Mouse (Mus musculus) midbrain, embryonic 13.5 days (tissue): ENCODE measurements around the gene Frs2. TPM values are rescaled to one million over a fixed set of nuclear protein-coding genes. Genes with fewer than 3 reads are reported as not detected.
"Not testable (repeated sequence)": the region's sequence is repeated elsewhere in the genome, so short reads cannot be mapped to it uniquely, and the experiment has no call there.

Source experiments
- ATAC-seq: fragments of 200-750 bp; cut with Nextera tagmentation; 2 replicates; pipeline ENCODE4 v1.8.0; 2017; ENCODE audit warnings: mild to moderate bottlenecking, moderate TSS enrichment, moderate library complexity
- H3K27ac ChIP-seq: fragments of 300-500 bp; sonication (generic); 2 replicates; pipeline ENCODE4 v1.5.1; 2015; ENCODE audit warnings: inconsistent platforms, mild to moderate bottlenecking, moderate library complexity
- H3K27me3 ChIP-seq: fragments of 300-500 bp; sonication (generic); 2 replicates; pipeline ENCODE4 v1.6.1; 2015; ENCODE audit warnings: mild to moderate bottlenecking, inconsistent platforms
- H3K36me3 ChIP-seq: fragments of 300-500 bp; sonication (generic); 2 replicates; pipeline ENCODE4 v1.6.1; 2015; ENCODE audit warnings: mild to moderate bottlenecking, inconsistent platforms
- H3K4me1 ChIP-seq: fragments of 300-500 bp; sonication (generic); replicated peaks from 2 replicates; pipeline ENCODE4 v1.6.1; 2015; ENCODE audit warnings: inconsistent platforms
- H3K4me2 ChIP-seq: fragments of 300-500 bp; sonication (generic); replicated peaks from 2 replicates; pipeline ENCODE4 v1.6.1; 2015; ENCODE audit warnings: moderate library complexity, mild to moderate bottlenecking, inconsistent platforms
- H3K4me3 ChIP-seq: fragments of 300-500 bp; sonication (generic); replicated peaks from 2 replicates; pipeline ENCODE4 v1.5.1; 2015; ENCODE audit warnings: mild to moderate bottlenecking, inconsistent platforms
- H3K9ac ChIP-seq: fragments of 300-500 bp; sonication (generic); replicated peaks from 2 replicates; pipeline ENCODE4 v1.6.1; 2015; ENCODE audit warnings: mild to moderate bottlenecking, inconsistent platforms
- H3K9me3 ChIP-seq: fragments of 300-500 bp; sonication (generic); 2 replicates; pipeline ENCODE4 v1.6.1; 2016; ENCODE audit warnings: mild to moderate bottlenecking, inconsistent platforms
- WGBS: fragments of 180-500 bp; shearing (Covaris S2); methylation state at CpG from one replicate; pipeline ENCODE4 v1.1.7; 2015; 5-methylcytosine and 5-hydroxymethylcytosine counted together
- polyA plus RNA-seq: library from polyadenylated mRNA; unstranded; fragments of >200 nt; fragmentation: Nextera tagmentation; extraction: Ambion mirVana; gene quantifications from 2 replicates; pipeline ENCODE4 v1.2.1, GENCODE M21; 2015

The Frs2 gene
- polyA plus RNA-seq, 1 experiment from 2014 or later = 19.0 TPM

GRCm38 (mm10) chr10:117145546-117146265, 2.6 kb downstream of the Frs2 start:
- Histone ChIP-seq H3K4me3 (no peak overlapping the region), H3K4me2 (no peak overlapping the region), H3K27me3 (peaks cover 12% of the 10 kb centered on the region; the same call in 1 of the 2 replicates), H3K9me3 (no peaks in the 10 kb centered on the region), H3K4me1 (peaks cover 44% of the 10 kb centered on the region), H3K9ac (no peak overlapping the region), H3K27ac (no peak overlapping the region), H3K36me3 (no peaks in the 10 kb centered on the region)
- ATAC-seq = no peak
- 86% methylated on average over 8 of the region's 8 CpGs for WGBS

- Histone ChIP-seq H3K27ac (no peak overlapping the region), H3K36me3 (no peaks in the 10 kb centered on the region), H3K9ac (no peak overlapping the region), H3K4me1 (peaks cover 37% of the 10 kb centered on the region), H3K27me3 (peaks cover 6% of the 10 kb centered on the region; the same call in 1 of the 2 replicates), H3K4me2 (no peak overlapping the region), H3K9me3 (no peaks in the 10 kb centered on the region), H3K4me3 (no peak overlapping the region)
- 81% methylated on average over 6 of the region's 6 CpGs for WGBS
- no peak for ATAC-seq
Measured at GRCm38 (mm10) chr10:117144628-117145027, 3.7 kb downstream of the Frs2 start.

GRCm38 (mm10) chr10:117144071-117144470, 4.3 kb downstream of the Frs2 start:
- ATAC-seq = no peak
- 91% methylated on average over 4 of the region's 4 CpGs for WGBS
- Histone ChIP-seq H3K9ac (no peak overlapping the region), H3K27me3 (peaks cover under 1% of the 10 kb centered on the region; the same call in 1 of the 2 replicates), H3K4me2 (no peak overlapping the region), H3K4me1 (peaks cover 31% of the 10 kb centered on the region), H3K36me3 (no peaks in the 10 kb centered on the region), H3K4me3 (no peak overlapping the region), H3K27ac (no peak overlapping the region), H3K9me3 (no peaks in the 10 kb centered on the region)

- Histone ChIP-seq H3K9me3 (no peaks in the 10 kb centered on the region), H3K4me3 (no peak overlapping the region), H3K27me3 (no peaks in the 10 kb centered on the region), H3K36me3 (no peaks in the 10 kb centered on the region), H3K4me1 (peaks cover 29% of the 10 kb centered on the region), H3K9ac (no peak overlapping the region), H3K27ac (no peak overlapping the region), H3K4me2 (no peak overlapping the region)
- WGBS = 92% methylated on average over 2 of the region's 2 CpGs
- no peak for ATAC-seq
Measured at GRCm38 (mm10) chr10:117143311-117143710, 5.0 kb downstream of the Frs2 start.

GRCm38 (mm10) chr10:117141939-117142552, 6.3 kb downstream of the Frs2 start:
- no peak overlapping the region for H3K4me2 ChIP-seq
- no peaks in the 10 kb centered on the region for H3K9me3 ChIP-seq
- no peaks in the 10 kb centered on the region for H3K36me3 ChIP-seq
- no peak overlapping the region for H3K9ac ChIP-seq
- no peak overlapping the region for H3K27ac ChIP-seq
- no peak for ATAC-seq
- H3K4me3 ChIP-seq = no peak overlapping the region
- H3K27me3 ChIP-seq = no peaks in the 10 kb centered on the region
- H3K4me1 ChIP-seq = peaks cover 22% of the 10 kb centered on the region
- 52% methylated on average over 7 of the region's 7 CpGs for WGBS

- ATAC-seq, H3K27me3 ChIP-seq, H3K27ac ChIP-seq, H3K4me2 ChIP-seq, H3K9ac ChIP-seq, H3K36me3 ChIP-seq, H3K4me3 ChIP-seq, H3K4me1 ChIP-seq, H3K9me3 ChIP-seq: not testable (repeated sequence)
- 87% methylated on average over 5 of the region's 5 CpGs for WGBS
Measured at GRCm38 (mm10) chr10:117131506-117131905, 16.8 kb downstream of the Frs2 start.

GRCm38 (mm10) chr10:117130037-117130436, 18.3 kb downstream of the Frs2 start:
- no peak overlapping the region for H3K27ac ChIP-seq
- peaks cover 8% of the 10 kb centered on the region; the same call in 1 of the 2 replicates for H3K36me3 ChIP-seq
- H3K4me2 ChIP-seq = no peak overlapping the region
- peaks cover 8% of the 10 kb centered on the region; the same call in 1 of the 2 replicates for H3K4me1 ChIP-seq
- H3K9ac ChIP-seq = no peak overlapping the region
- 95% methylated on average over 6 of the region's 6 CpGs for WGBS
- H3K9me3 ChIP-seq = no peaks in the 10 kb centered on the region
- H3K4me3 ChIP-seq = no peak overlapping the region
- no peaks in the 10 kb centered on the region for H3K27me3 ChIP-seq
- no peak for ATAC-seq

GRCm38 (mm10) chr10:117128693-117129092, 19.6 kb downstream of the Frs2 start:
- Histone ChIP-seq H3K9ac (no peak overlapping the region), H3K4me2 (no peak overlapping the region), H3K9me3 (no peaks in the 10 kb centered on the region), H3K4me1 (peaks cover 4% of the 10 kb centered on the region; the same call in 1 of the 2 replicates), H3K27ac (no peak overlapping the region), H3K27me3 (no peaks in the 10 kb centered on the region), H3K36me3 (peaks cover 8% of the 10 kb centered on the region; the same call in 1 of the 2 replicates), H3K4me3 (no peak overlapping the region)
- no peak for ATAC-seq
- WGBS = 92% methylated on average over 2 of the region's 2 CpGs

- H3K9ac ChIP-seq = no peak overlapping the region
- no peak overlapping the region for H3K4me3 ChIP-seq
- 0 out of 2 replicates have a peak, but pooled peaks cover 3% of the 10 kb centered on the region for H3K4me1 ChIP-seq
- no peaks in the 10 kb centered on the region for H3K9me3 ChIP-seq
- H3K36me3 ChIP-seq = peaks cover 8% of the 10 kb centered on the region; the same call in 1 of the 2 replicates
- whole genome bisulfite sequencing = 83% methylated on average over 2 of the region's 2 CpGs
- H3K27me3 ChIP-seq = no peaks in the 10 kb centered on the region
- ATAC-seq = no peak
- H3K4me2 ChIP-seq = no peak overlapping the region
- no peak overlapping the region for H3K27ac ChIP-seq
Measured at GRCm38 (mm10) chr10:117127480-117127879, 20.9 kb downstream of the Frs2 start.

- Histone ChIP-seq H3K4me3 (no peak overlapping the region), H3K4me1 (0 out of 2 replicates have a peak, but pooled peaks cover 3% of the 10 kb centered on the region), H3K27ac (no peak overlapping the region), H3K9me3 (no peaks in the 10 kb centered on the region), H3K27me3 (no peaks in the 10 kb centered on the region), H3K4me2 (no peak overlapping the region), H3K36me3 (0 out of 2 replicates have a peak, but pooled peaks cover under 1% of the 10 kb centered on the region), H3K9ac (no peak overlapping the region)
- ATAC-seq = no peak
- 93% methylated on average over 1 of the region's 1 CpGs for WGBS
Measured at GRCm38 (mm10) chr10:117126719-117127118, 21.6 kb downstream of the Frs2 start.

GRCm38 (mm10) chr10:117126233-117126632, 22.1 kb downstream of the Frs2 start:
- Histone ChIP-seq H3K4me2 (no peak overlapping the region), H3K9ac (no peak overlapping the region), H3K27ac (no peak overlapping the region), H3K4me1 (0 out of 2 replicates have a peak, but pooled peaks cover 3% of the 10 kb centered on the region), H3K36me3 (no peaks in the 10 kb centered on the region), H3K27me3 (no peaks in the 10 kb centered on the region), H3K9me3 (no peaks in the 10 kb centered on the region), H3K4me3 (no peak overlapping the region)
- no peak for ATAC-seq
- 82% methylated on average over 4 of the region's 4 CpGs for WGBS

GRCm38 (mm10) chr10:117121448-117121847, 26.9 kb downstream of the Frs2 start:
- Histone ChIP-seq H3K36me3 (no peaks in the 10 kb centered on the region), H3K9me3 (no peaks in the 10 kb centered on the region), H3K27me3 (no peaks in the 10 kb centered on the region), H3K27ac (no peak overlapping the region), H3K9ac (no peak overlapping the region), H3K4me3 (no peak overlapping the region), H3K4me1 (0 out of 2 replicates have a peak, but pooled peaks cover 3% of the 10 kb centered on the region), H3K4me2 (no peak overlapping the region)
- no peak for ATAC-seq
- WGBS = 94% methylated on average over 3 of the region's 3 CpGs
